Mouse (Mus musculus): ENCODE results near the gene Pdcd4. TPM values are rescaled to one million over a fixed set of nuclear protein-coding genes. Genes with fewer than 3 reads are reported as not detected.
"Not testable (repeated sequence)": the region's sequence is repeated elsewhere in the genome, so short reads cannot be mapped to it uniquely, and the experiment has no call there.

Pdcd4 gene
- polyA plus RNA-seq, 1 experiment from 2014 or later: 64.9 TPM

- ATAC-seq (replicated peaks): peak; percentile 96
- H3K27ac ChIP-seq: peak within 1 kb of the TSS; percentile 99
- H3K4me2 ChIP-seq: peak within 1 kb of the TSS; percentile 61
- H3K4me1 ChIP-seq: peaks cover 28% of the 10 kb centered on the region
- no peaks in the 10 kb centered on the region for H3K36me3 ChIP-seq (replicated peaks)
- WGBS: under 1% methylated on average over 60 of the region's 62 CpGs
- H3K9me3 ChIP-seq: no peaks in the 10 kb centered on the region
- H3K9ac ChIP-seq: peak within 1 kb of the TSS; percentile 93
- H3K4me3 ChIP-seq: peak within 1 kb of the TSS; percentile 97
- no peaks in the 10 kb centered on the region for H3K27me3 ChIP-seq (replicated peaks)
Observed at GRCm38 (mm10) chr19:53943802-53944785, 52.1 kb downstream of the Pdcd4 start, which contains the start of the genes Shoc2 and Bbip1. Shoc2 (plus strand) TSS chr19:53944306. Bbip1 (minus strand) TSS chr19:53944627.

- Histone ChIP-seq H3K27ac (peak overlapping the region; percentile 99), H3K9me3 (no peaks in the 10 kb centered on the region), H3K4me3 (peak overlapping the region; percentile 97), H3K9ac (peak overlapping the region; percentile 93), H3K4me1 (peaks cover 28% of the 10 kb centered on the region), H3K36me3 (replicated peaks) (no peaks in the 10 kb centered on the region), H3K27me3 (replicated peaks) (no peaks in the 10 kb centered on the region), H3K4me2 (peak overlapping the region; percentile 61)
- ATAC-seq (replicated peaks): no peak; the same call in 1 of the 2 replicates
- under 1% methylated on average over 33 of the region's 47 CpGs for WGBS
Observed at GRCm38 (mm10) chr19:53944786-53945169, 52.7 kb downstream of the Pdcd4 start.

GRCm38 (mm10) chr19:53945171-53946042 lies 53.4 kb downstream of the Pdcd4 start:
- Histone ChIP-seq H3K4me1 (peaks cover 28% of the 10 kb centered on the region), H3K4me2 (peak overlapping the region; percentile 61), H3K27ac (peak overlapping the region; percentile 99), H3K27me3 (replicated peaks) (no peaks in the 10 kb centered on the region), H3K9me3 (no peaks in the 10 kb centered on the region), H3K9ac (peak overlapping the region; percentile 93), H3K4me3 (peak overlapping the region; percentile 97), H3K36me3 (replicated peaks) (no peaks in the 10 kb centered on the region)
- peak; percentile 15 for ATAC-seq (replicated peaks)
- WGBS: under 1% methylated on average over 47 of the region's 69 CpGs

GRCm38 (mm10) chr19:53957513-53957912 lies 65.5 kb downstream of the Pdcd4 start:
- H3K4me1 ChIP-seq: no peaks in the 10 kb centered on the region
- no peak overlapping the region for H3K4me2 ChIP-seq
- WGBS: 91% methylated on average over 2 of the region's 2 CpGs
- H3K9me3 ChIP-seq: no peaks in the 10 kb centered on the region
- no peaks in the 10 kb centered on the region for H3K36me3 ChIP-seq (replicated peaks)
- no peak overlapping the region for H3K4me3 ChIP-seq
- H3K9ac ChIP-seq: no peak overlapping the region
- H3K27ac ChIP-seq: no peak overlapping the region
- no peaks in the 10 kb centered on the region for H3K27me3 ChIP-seq (replicated peaks)
- ATAC-seq (replicated peaks): no peak

- Histone ChIP-seq H3K4me2 (no peak overlapping the region), H3K27ac (no peak overlapping the region), H3K9ac (no peak overlapping the region), H3K4me3 (no peak overlapping the region), H3K36me3 (replicated peaks) (no peaks in the 10 kb centered on the region), H3K4me1 (no peaks in the 10 kb centered on the region), H3K27me3 (replicated peaks) (no peaks in the 10 kb centered on the region), H3K9me3 (no peaks in the 10 kb centered on the region)
- WGBS: 92% methylated on average over 4 of the region's 4 CpGs
- no peak for ATAC-seq (replicated peaks)
Observed at GRCm38 (mm10) chr19:53962511-53962910, 70.5 kb downstream of the Pdcd4 start.

- H3K36me3 ChIP-seq (replicated peaks); H3K4me1 ChIP-seq; H3K27me3 ChIP-seq (replicated peaks); ATAC-seq (replicated peaks); H3K9me3 ChIP-seq; H3K9ac ChIP-seq; H3K4me2 ChIP-seq; H3K4me3 ChIP-seq; H3K27ac ChIP-seq: not testable (repeated sequence)
- 91% methylated on average over 3 of the region's 3 CpGs for WGBS
Observed at GRCm38 (mm10) chr19:53964347-53964746, 72.3 kb downstream of the Pdcd4 start.

- no peak overlapping the region for H3K9ac ChIP-seq
- ATAC-seq (replicated peaks): no peak
- no peaks in the 10 kb centered on the region for H3K27me3 ChIP-seq (replicated peaks)
- no peak overlapping the region for H3K27ac ChIP-seq
- H3K4me1 ChIP-seq: no peaks in the 10 kb centered on the region
- no peaks in the 10 kb centered on the region for H3K9me3 ChIP-seq
- no peaks in the 10 kb centered on the region for H3K36me3 ChIP-seq (replicated peaks)
- no peak overlapping the region for H3K4me2 ChIP-seq
- H3K4me3 ChIP-seq: no peak overlapping the region
- WGBS: 86% methylated on average over 10 of the region's 10 CpGs
Observed at GRCm38 (mm10) chr19:53964910-53965633, 73.0 kb downstream of the Pdcd4 start.

- no peak for ATAC-seq (replicated peaks)
- Histone ChIP-seq H3K9ac (no peak overlapping the region), H3K9me3 (no peaks in the 10 kb centered on the region), H3K4me1 (no peaks in the 10 kb centered on the region), H3K36me3 (replicated peaks) (no peaks in the 10 kb centered on the region), H3K4me3 (no peak overlapping the region), H3K27ac (no peak overlapping the region), H3K4me2 (no peak overlapping the region), H3K27me3 (replicated peaks) (no peaks in the 10 kb centered on the region)
- 98% methylated on average over 3 of the region's 3 CpGs for WGBS
Observed at GRCm38 (mm10) chr19:53969226-53969625, 77.2 kb downstream of the Pdcd4 start.

GRCm38 (mm10) chr19:53971938-53972337 lies 79.9 kb downstream of the Pdcd4 start:
- no peak overlapping the region for H3K27ac ChIP-seq
- no peak overlapping the region for H3K4me3 ChIP-seq
- peaks cover 3% of the 10 kb centered on the region; the same call in 1 of the 2 replicates for H3K36me3 ChIP-seq (replicated peaks)
- H3K9me3 ChIP-seq: no peaks in the 10 kb centered on the region; the same call in 1 of the 2 replicates
- no peak overlapping the region for H3K4me2 ChIP-seq
- no peak for ATAC-seq (replicated peaks)
- H3K9ac ChIP-seq: no peak overlapping the region
- no peaks in the 10 kb centered on the region for H3K4me1 ChIP-seq
- 91% methylated on average over 7 of the region's 7 CpGs for WGBS
- H3K27me3 ChIP-seq (replicated peaks): no peaks in the 10 kb centered on the region

- Histone ChIP-seq H3K9me3 (no peaks in the 10 kb centered on the region; the same call in 1 of the 2 replicates), H3K27me3 (replicated peaks) (no peaks in the 10 kb centered on the region), H3K4me3 (no peak overlapping the region), H3K27ac (no peak overlapping the region), H3K9ac (no peak overlapping the region), H3K4me1 (no peaks in the 10 kb centered on the region), H3K36me3 (replicated peaks) (peaks cover 4% of the 10 kb centered on the region; the same call in 1 of the 2 replicates), H3K4me2 (no peak overlapping the region)
- 78% methylated on average over 1 of the region's 1 CpGs for WGBS
- no peak for ATAC-seq (replicated peaks)
Observed at GRCm38 (mm10) chr19:53973656-53974055, 81.6 kb downstream of the Pdcd4 start.
